Mouse (Mus musculus) liver, embryonic 16.5 days (tissue): Measurements from ENCODE around the gene Nr4a3. TPM values are rescaled to one million over a fixed set of nuclear protein-coding genes. Genes with fewer than 3 reads are reported as not detected.

Source experiments
- polyA plus RNA-seq: library from polyadenylated mRNA; unstranded; fragments of >200 nt; fragmentation: Nextera tagmentation; extraction: Ambion mirVana; gene quantifications from 2 replicates; pipeline ENCODE4 v1.2.1, GENCODE M21; 2015

Nr4a3 gene
- polyA plus RNA-seq, 1 experiment from 2014 or later, result not detected

Other genes with a start within 250 kb of the Nr4a3 start
- gene Stx17, start 79.8 kb downstream of the Nr4a3 start, polyA plus RNA-seq, result 14.5 and 15.9 TPM in 2 replicates
- 51.9 and 52.1 TPM in 2 replicates for gene Erp44, start 234.4 kb downstream of the Nr4a3 start, polyA plus RNA-seq
- 1.6 and 1.9 TPM in 2 replicates for gene Invs, start 234.6 kb downstream of the Nr4a3 start, polyA plus RNA-seq